ENCODE assay signal across 8 mouse cellular contexts in the genomic region with DNA sequence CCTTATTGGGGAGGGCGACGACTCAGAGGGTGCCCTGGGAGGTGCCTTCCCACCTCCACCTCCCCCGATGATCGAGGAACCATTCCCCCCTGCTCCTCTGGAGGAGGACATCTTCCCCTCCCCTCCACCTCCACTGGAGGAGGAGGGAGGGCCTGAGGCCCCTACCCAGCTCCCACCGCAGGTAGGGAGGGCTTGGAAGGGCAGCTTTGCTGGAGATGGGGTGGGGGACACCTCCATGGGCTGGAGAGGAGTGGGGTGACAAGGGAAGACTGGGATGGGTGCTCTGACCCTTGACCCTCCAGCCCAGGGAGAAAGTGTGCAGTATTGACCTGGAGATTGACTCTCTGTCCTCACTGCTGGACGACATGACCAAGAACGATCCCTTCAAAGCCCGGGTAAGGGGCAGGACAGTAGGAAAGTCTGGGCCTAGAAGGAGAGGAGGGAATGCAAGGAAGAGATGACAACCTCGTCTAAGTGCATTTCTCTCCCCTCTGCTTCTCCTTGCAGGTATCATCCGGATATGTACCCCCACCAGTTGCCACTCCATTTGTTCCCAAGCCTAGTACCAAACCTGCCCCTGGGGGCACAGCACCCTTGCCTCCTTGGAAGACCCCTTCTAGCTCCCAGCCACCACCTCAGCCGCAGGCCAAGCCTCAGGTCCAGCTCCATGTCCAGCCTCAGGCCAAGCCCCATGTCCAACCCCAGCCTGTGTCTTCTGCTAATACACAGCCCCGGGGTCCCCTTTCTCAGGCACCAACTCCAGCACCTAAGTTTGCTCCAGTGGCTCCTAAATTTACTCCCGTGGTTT. TPM values are rescaled to one million over a fixed set of nuclear protein-coding genes. Genes with fewer than 3 reads are reported as not detected.
A peak's percentile ranks its signal among the peaks of the same experiment; 100 is the strongest.
DNase-seq lines count a peak whose midpoint lies in the region; ATAC-seq and TF ChIP-seq lines count a peak whose summit lies in the region.

No protein-coding gene starts in this region.

- intact Hi-C loops in left cerebral cortex, adult 2 months (cut with DNase I), result no loop called here

- ATAC-seq in embryonic facial prominence, embryonic 14.5 days (ENCODE audit: low read depth), result no peak
- ATAC-seq in hindbrain, postnatal 0 days, result no peak
- no peak for ATAC-seq in neural tube, embryonic 12.5 days (ENCODE audit: low FRiP score, low read depth)

- 43% methylated on average over 11 of the region's 13 CpGs for WGBS in embryonic facial prominence, embryonic 14.5 days
- 48% methylated on average over 13 of the region's 13 CpGs for WGBS in hindbrain, postnatal 0 days
- 42% methylated on average over 13 of the region's 13 CpGs for WGBS in neural tube, embryonic 12.5 days

- H3K27me3 ChIP-seq in embryonic facial prominence, embryonic 14.5 days (replicated peaks; ENCODE audit: control insufficient read depth, insufficient read depth, low read length), result no peaks in the 10 kb centered on the region
- no peaks in the 10 kb centered on the region for H3K27me3 ChIP-seq in hindbrain, postnatal 0 days (ENCODE audit: insufficient read depth, low read length)
- no peaks in the 10 kb centered on the region for H3K27me3 ChIP-seq in neural tube, embryonic 12.5 days (replicated peaks)

- peak overlapping the region; percentile 98 for H3K27ac ChIP-seq in left cerebral cortex, adult 2 months
- peak overlapping the region; percentile 95; the same call in 1 of the 2 replicates for H3K27ac ChIP-seq in embryonic facial prominence, embryonic 14.5 days (replicated peaks; ENCODE audit: low read depth, low read length)
- H3K27ac ChIP-seq in hindbrain, postnatal 0 days, result no peak overlapping the region
- H3K27ac ChIP-seq in neural tube, embryonic 12.5 days, result no peak overlapping the region

- H3K4me1 ChIP-seq in embryonic facial prominence, embryonic 14.5 days (ENCODE audit: control insufficient read depth, insufficient read depth, low read length), result peaks cover 35% of the 10 kb centered on the region
- peaks cover 16% of the 10 kb centered on the region for H3K4me1 ChIP-seq in hindbrain, postnatal 0 days (ENCODE audit: insufficient read depth, low read length)
- peaks cover 33% of the 10 kb centered on the region for H3K4me1 ChIP-seq in neural tube, embryonic 12.5 days

- TF ChIP-seq CTCF in left cerebral cortex, adult 2 months (IDR thresholded peaks at IDR 0.05), result no peak
- no peak for TF ChIP-seq CTCF in hindbrain, postnatal 0 days (IDR thresholded peaks at IDR 0.05; ENCODE audit: low read depth)

- H3K36me3 ChIP-seq in embryonic facial prominence, embryonic 14.5 days (ENCODE audit: control insufficient read depth, insufficient read depth, low read length), result peaks cover 40% of the 10 kb centered on the region
- H3K36me3 ChIP-seq in hindbrain, postnatal 0 days (ENCODE audit: insufficient read depth, low read length), result peaks cover 5% of the 10 kb centered on the region; the same call in 1 of the 2 replicates
- peaks cover 16% of the 10 kb centered on the region for H3K36me3 ChIP-seq in neural tube, embryonic 12.5 days

- peak overlapping the region; percentile 95 for H3K4me3 ChIP-seq in left cerebral cortex, adult 2 months
- peak overlapping the region; percentile 85 for H3K4me3 ChIP-seq in embryonic facial prominence, embryonic 14.5 days (ENCODE audit: low read depth, low read length)
- peak overlapping the region; percentile 62 for H3K4me3 ChIP-seq in hindbrain, postnatal 0 days (ENCODE audit: low read length)
- H3K4me3 ChIP-seq in neural tube, embryonic 12.5 days, result peak overlapping the region; percentile 74

- peak overlapping the region; percentile 95 for H3K9ac ChIP-seq in embryonic facial prominence, embryonic 14.5 days (ENCODE audit: low read depth, low read length)
- H3K9ac ChIP-seq in hindbrain, postnatal 0 days (replicated peaks; ENCODE audit: low read length), result peak overlapping the region; percentile 69
- peak overlapping the region; percentile 88 for H3K9ac ChIP-seq in neural tube, embryonic 12.5 days

- peak overlapping the region; percentile 90 for H3K4me2 ChIP-seq in embryonic facial prominence, embryonic 14.5 days (ENCODE audit: low read depth, low read length)
- peak overlapping the region; percentile 84 for H3K4me2 ChIP-seq in hindbrain, postnatal 0 days (ENCODE audit: low read depth, low read length)
- H3K4me2 ChIP-seq in neural tube, embryonic 12.5 days (replicated peaks), result peak overlapping the region; percentile 91

- H3K9me3 ChIP-seq in embryonic facial prominence, embryonic 14.5 days (ENCODE audit: control insufficient read depth, low read length), result no peaks in the 10 kb centered on the region
- no peaks in the 10 kb centered on the region for H3K9me3 ChIP-seq in hindbrain, postnatal 0 days (ENCODE audit: low read length)
- H3K9me3 ChIP-seq in neural tube, embryonic 12.5 days, result no peaks in the 10 kb centered on the region

- DNase-seq in left cerebral cortex, adult 2 months (ENCODE audit: extremely low spot score in 1 of 2, low spot score in 2 of 2), result peak in 1 of 2 experiments; percentile 12
- DNase-seq in left cerebral cortex, adult 8-10 months (ENCODE audit: low spot score in 2 of 2), result no peak
- no peak for DNase-seq in embryonic facial prominence, embryonic 14.5 days (ENCODE audit: low spot score)
- DNase-seq in hindbrain, postnatal 0 days (ENCODE audit: low spot score), result no peak
- DNase-seq in right cerebral cortex, postnatal 14 days, result no peak
- DNase-seq in right cerebral cortex, postnatal 10 days (ENCODE audit: low spot score in 2 of 2), result no peak
- DNase-seq in embryo, embryonic 11 days, result no peak

RNA-seq across cellular contexts. Expression of a gene that starts 1.7 kb away (rescaled TPM):
- 10 to 100 TPM; 47.6 to 47.8 TPM for total RNA-seq in left cerebral cortex, adult 2 months (2021)
- total RNA-seq in left cerebral cortex, adult 8-10 months (2022), result 10 to 100 TPM; 42.1 to 50.3 (median 47.5) TPM
- polyA plus RNA-seq in embryonic facial prominence, embryonic 14.5 days (2014; fragmentation: Nextera tagmentation; extraction: Ambion mirVana), result 155 and 156 TPM in 2 replicates
- 62.6 and 63.9 TPM in 2 replicates for total RNA-seq in hindbrain, postnatal 0 days (2014; rRNA removed)
- 54.1 and 63.2 TPM in 2 replicates for polyA plus RNA-seq in hindbrain, postnatal 0 days (2015; fragmentation: Nextera tagmentation; extraction: Ambion mirVana)
- polyA plus RNA-seq in neural tube, embryonic 12.5 days (2016; fragmentation: Nextera tagmentation; extraction: Ambion mirVana), result 71.4 and 77.5 TPM in 2 replicates

RNA-seq across cellular contexts. Expression of a gene that starts 21.9 kb away (rescaled TPM):
- total RNA-seq in left cerebral cortex, adult 2 months (2021), result under 1 TPM; 0.12 to 0.29 TPM
- under 1 TPM in 3 of 4 experiments, not detected in 1; 0.23 to 0.68 (median 0.28) TPM for total RNA-seq in left cerebral cortex, adult 8-10 months (2022)
- polyA plus RNA-seq in embryonic facial prominence, embryonic 14.5 days (2014; fragmentation: Nextera tagmentation; extraction: Ambion mirVana), result 3.8 and 4.3 TPM in 2 replicates
- 0.37 and 0.40 TPM in 2 replicates for total RNA-seq in hindbrain, postnatal 0 days (2014; rRNA removed)
- 0.64 and 0.66 TPM in 2 replicates for polyA plus RNA-seq in hindbrain, postnatal 0 days (2015; fragmentation: Nextera tagmentation; extraction: Ambion mirVana)
- polyA plus RNA-seq in neural tube, embryonic 12.5 days (2016; fragmentation: Nextera tagmentation; extraction: Ambion mirVana), result 0.96 and 1.3 TPM in 2 replicates

RNA-seq across cellular contexts. Expression of a gene that starts 26.7 kb away (rescaled TPM):
- 100 to 1,000 TPM; 111 TPM for total RNA-seq in left cerebral cortex, adult 2 months (2021)
- total RNA-seq in left cerebral cortex, adult 8-10 months (2022), result 100 to 1,000 TPM; 112 to 128 (median 121) TPM
- polyA plus RNA-seq in embryonic facial prominence, embryonic 14.5 days (2014; fragmentation: Nextera tagmentation; extraction: Ambion mirVana), result 0.43 and 0.46 TPM in 2 replicates
- 56.5 and 61.6 TPM in 2 replicates for total RNA-seq in hindbrain, postnatal 0 days (2014; rRNA removed)
- 4.6 and 5.0 TPM in 2 replicates for polyA plus RNA-seq in hindbrain, postnatal 0 days (2015; fragmentation: Nextera tagmentation; extraction: Ambion mirVana)
- polyA plus RNA-seq in neural tube, embryonic 12.5 days (2016; fragmentation: Nextera tagmentation; extraction: Ambion mirVana), result 6.4 and 6.5 TPM in 2 replicates

RNA-seq across cellular contexts. Expression of a gene that starts 48.9 kb away (rescaled TPM):
- not detected for total RNA-seq in left cerebral cortex, adult 2 months (2021)
- not detected for total RNA-seq in left cerebral cortex, adult 8-10 months (2022)
- polyA plus RNA-seq in embryonic facial prominence, embryonic 14.5 days (2014; fragmentation: Nextera tagmentation; extraction: Ambion mirVana), result not detected in 2 replicates
- total RNA-seq in hindbrain, postnatal 0 days (2014; rRNA removed), result not detected in 2 replicates
- not detected in 2 replicates for polyA plus RNA-seq in hindbrain, postnatal 0 days (2015; fragmentation: Nextera tagmentation; extraction: Ambion mirVana)
- not detected in 2 replicates for polyA plus RNA-seq in neural tube, embryonic 12.5 days (2016; fragmentation: Nextera tagmentation; extraction: Ambion mirVana)

RNA-seq across cellular contexts. Expression of a gene that starts 54.1 kb away (rescaled TPM):
- not detected for total RNA-seq in left cerebral cortex, adult 2 months (2021)
- not detected for total RNA-seq in left cerebral cortex, adult 8-10 months (2022)
- not detected in 2 replicates for polyA plus RNA-seq in embryonic facial prominence, embryonic 14.5 days (2014; fragmentation: Nextera tagmentation; extraction: Ambion mirVana)
- not detected in 2 replicates for total RNA-seq in hindbrain, postnatal 0 days (2014; rRNA removed)
- not detected in 2 replicates for polyA plus RNA-seq in hindbrain, postnatal 0 days (2015; fragmentation: Nextera tagmentation; extraction: Ambion mirVana)
- not detected in 2 replicates for polyA plus RNA-seq in neural tube, embryonic 12.5 days (2016; fragmentation: Nextera tagmentation; extraction: Ambion mirVana)

Comparison
In these comparisons a context has a peak if more than half of its experiments do, and no peak if none do; other contexts are left out.
1. H3K27ac ChIP-seq: peak in left cerebral cortex, adult 2 months (single experiment) and embryonic facial prominence, embryonic 14.5 days (single experiment); none in hindbrain, postnatal 0 days (single experiment) and neural tube, embryonic 12.5 days (single experiment).
2. Peak in every context shown above with its lines, with median percentiles within 50 percentile points of each other: H3K4me3 ChIP-seq, H3K4me2 ChIP-seq and H3K9ac ChIP-seq.